ENCODE assay signal across 23 mouse cellular contexts in the genomic region with DNA sequence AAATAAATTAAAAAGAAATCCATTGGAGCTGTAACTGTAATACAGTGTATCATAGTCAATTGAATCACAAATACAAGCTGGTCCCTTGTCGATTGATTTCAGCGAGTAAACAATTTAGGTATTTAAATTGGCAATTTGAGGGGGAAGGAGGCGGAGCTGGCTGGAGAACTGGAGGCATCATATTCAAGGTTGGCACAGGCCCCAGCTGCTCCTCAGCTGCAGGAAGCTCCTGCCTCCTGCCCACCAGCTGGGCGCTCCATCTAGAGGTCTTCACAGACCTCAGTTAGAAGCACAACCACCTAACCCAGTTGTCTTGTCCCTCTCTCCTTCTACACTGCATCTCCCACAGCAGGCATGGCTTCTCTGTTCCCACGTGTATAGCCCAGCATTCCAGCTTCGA.
A peak's percentile ranks its signal among the peaks of the same experiment; 100 is the strongest.
DNase-seq lines count a peak whose midpoint lies in the region; ATAC-seq lines count a peak whose summit lies in the region.
"Had no signal": no experiment of that assay in that cellular context is flagged by ENCODE, and none has a peak within 500 bp of the region (broad histone marks: within the 10 kb centered on the region; RNA-seq: fewer than 3 reads in every experiment).

No protein-coding gene starts in this region.

- peaks cover 17% of the 10 kb centered on the region for H3K4me1 ChIP-seq in forebrain, embryonic 13.5 days
- H3K4me1 ChIP-seq in forebrain, embryonic 11.5 days (replicated peaks; ENCODE audit: control insufficient read depth, insufficient read depth, low read length), result no peaks in the 10 kb centered on the region
- H3K4me1 ChIP-seq: embryonic facial prominence, embryonic 15.5 days had no signal

- H3K27me3 ChIP-seq in forebrain, embryonic 13.5 days, result no peaks in the 10 kb centered on the region
- no peaks in the 10 kb centered on the region for H3K27me3 ChIP-seq in forebrain, embryonic 11.5 days (ENCODE audit: control insufficient read depth, insufficient read depth, low read length)
- H3K27me3 ChIP-seq: embryonic facial prominence, embryonic 15.5 days had no signal

- H3K4me3 ChIP-seq in forebrain, embryonic 13.5 days, result no peak overlapping the region
- H3K4me3 ChIP-seq in forebrain, embryonic 11.5 days (ENCODE audit: low read depth, low read length), result no peak overlapping the region
- H3K4me3 ChIP-seq: embryonic facial prominence, embryonic 15.5 days had no signal

- no peaks in the 10 kb centered on the region for H3K9me3 ChIP-seq in forebrain, embryonic 13.5 days (replicated peaks)
- no peaks in the 10 kb centered on the region for H3K9me3 ChIP-seq in forebrain, embryonic 11.5 days (ENCODE audit: control insufficient read depth, low read length)
- H3K9me3 ChIP-seq: embryonic facial prominence, embryonic 15.5 days had no signal

- no peaks in the 10 kb centered on the region for H3K36me3 ChIP-seq in forebrain, embryonic 13.5 days (ENCODE audit: poor library complexity, severe bottlenecking)
- no peaks in the 10 kb centered on the region for H3K36me3 ChIP-seq in forebrain, embryonic 11.5 days (ENCODE audit: control insufficient read depth, insufficient read depth, low read length)
- H3K36me3 ChIP-seq: embryonic facial prominence, embryonic 15.5 days; G1E had no signal

- no peak overlapping the region for H3K4me2 ChIP-seq in forebrain, embryonic 13.5 days
- no peak overlapping the region for H3K4me2 ChIP-seq in forebrain, embryonic 11.5 days (ENCODE audit: low read depth, low read length, severe bottlenecking)
- H3K4me2 ChIP-seq: embryonic facial prominence, embryonic 15.5 days had no signal

- ATAC-seq in forebrain, embryonic 13.5 days, result no peak
- no peak for ATAC-seq in forebrain, embryonic 11.5 days (replicated peaks; ENCODE audit: low FRiP score)
- ATAC-seq: intestine, postnatal 0 days; Patski had no signal

- DNase-seq in forebrain, embryonic 11.5 days (ENCODE audit: low spot score), result no peak
- DNase-seq in layer of hippocampus, adult 18-20 months (ENCODE audit: low spot score in 2 of 2), result peak; percentile 16 to 50
- DNase-seq in layer of hippocampus, adult 11-12 months (ENCODE audit: low spot score), result no peak
- DNase-seq in brain, adult 2 months (ENCODE audit: low read depth, low spot score), result peak; percentile 37
- peak; percentile 32 to 38 for DNase-seq in layer of hippocampus, adult 8-10 months (ENCODE audit: low spot score in 2 of 2)
- DNase-seq in heart, adult 9 months (ENCODE audit: low spot score in 2 of 2), result no peak
- DNase-seq: adrenal gland, postnatal 10 days; cerebellum, adult 11-12 months; heart, postnatal 14 days; kidney, adult 9 months; kidney, postnatal 10 days; liver; lung, adult 2 months; lung, postnatal 10 days; thymus, adult 2 months; thymus, postnatal 4 days had no signal

- H3K9ac ChIP-seq in forebrain, embryonic 13.5 days, result no peak overlapping the region
- H3K9ac ChIP-seq in forebrain, embryonic 11.5 days (ENCODE audit: low read length), result no peak overlapping the region
- H3K9ac ChIP-seq: embryonic facial prominence, embryonic 15.5 days; liver, embryonic 14.5 days had no signal

- peak overlapping the region; percentile 19; the same call in 1 of the 2 replicates for H3K27ac ChIP-seq in forebrain, embryonic 13.5 days
- no peak overlapping the region for H3K27ac ChIP-seq in forebrain, embryonic 11.5 days (ENCODE audit: low read depth, low read length)
- H3K27ac ChIP-seq: embryonic facial prominence, embryonic 15.5 days; liver, embryonic 14.5 days; macrophage had no signal

- 67% methylated on average over 6 of the region's 6 CpGs for WGBS in forebrain, embryonic 13.5 days
- 81% methylated on average over 6 of the region's 6 CpGs for whole genome bisulfite sequencing in forebrain, embryonic 11.5 days

Comparison
In these comparisons a context has a peak if more than half of its experiments do, and no peak if none do; other contexts are left out.
1. DNase-seq: peak in layer of hippocampus, adult 18-20 months (2 of 2), brain, adult 2 months (single experiment) and layer of hippocampus, adult 8-10 months (2 of 2); none in forebrain, embryonic 11.5 days (single experiment), layer of hippocampus, adult 11-12 months (single experiment) and heart, adult 9 months (0 of 2).